Mouse (Mus musculus) Patski (cell line): Measurements from ENCODE around the gene Rhox2a. TPM values are rescaled to one million over a fixed set of nuclear protein-coding genes. Genes with fewer than 3 reads are reported as not detected.
"Not testable (repeated sequence)": the region's sequence is repeated elsewhere in the genome, so short reads cannot be mapped to it uniquely, and the experiment has no call there.

ENCODE experiments used
- ATAC-seq: fragments of 100-300 bp; one replicate; pipeline ENCODE4 v1.8.0; 2021
- CTCF ChIA-PET: fragments of 350-600 bp; sonication (Branson Sonifier 250); formaldehyde crosslinking; loops from one replicate; lab custom pipeline; 2022; ENCODE audit warnings: inconsistent platforms; lab: Charles Lee
- POLR2A ChIA-PET: fragments of 350-600 bp; sonication (Branson Sonifier 250); formaldehyde crosslinking; loops from one replicate; lab custom pipeline; 2022; ENCODE audit warnings: antibody characterized with exemption, inconsistent platforms; lab: Charles Lee
- DNase-seq: peaks from one replicate; pipeline ENCODE4 v3.0.0-alpha.2; 2011; ENCODE audit warnings: low read depth, low spot score
- H3K27me3 ChIP-seq: fragments of 371-371 bp; one replicate; pipeline ENCODE4 v1.5.1; 2021
- CTCF ChIP-seq: fragments of 100-300 bp; IDR thresholded peaks from one replicate; pipeline ENCODE4 v1.5.1; 2021
- in situ Hi-C: fragments of 300-500 bp; cut with MboI; formaldehyde crosslinking; loops from 3 replicates; pipeline ENCODE4 v1.11.1; 2018; ENCODE audit warnings: low pct_unique_long_range_greater_than_20kb, mixed read lengths
- polyA plus RNA-seq: library from polyadenylated mRNA; unstranded; gene quantifications from one replicate; pipeline ENCODE4 v1.2.3, GENCODE M21; 2021

Rhox2a gene
- polyA plus RNA-seq = not detected

DNA sequence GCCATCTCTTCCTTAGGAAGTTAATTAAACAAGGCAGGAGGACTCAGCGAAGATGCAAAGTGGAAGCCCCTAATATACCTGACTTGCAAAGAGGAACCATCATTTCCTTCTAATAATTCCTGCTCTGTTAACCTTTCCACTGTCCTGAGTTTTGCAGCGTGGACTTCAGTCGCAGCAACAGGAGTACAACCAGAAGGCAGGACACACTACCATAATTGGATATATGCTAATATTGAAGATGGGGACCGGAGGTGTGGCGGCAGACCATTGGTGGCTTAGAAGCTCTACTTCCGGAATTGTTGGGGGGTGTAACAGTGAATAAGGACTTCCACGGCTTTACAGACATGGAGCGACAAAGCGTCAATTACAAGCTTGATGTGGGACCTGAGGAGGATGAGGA, at the start of gene Rhox2a:
Gene Rhox2a, plus strand, starts transcription at position 301 of the 400 bp plus-strand sequence.
- CTCF ChIA-PET, in situ Hi-C loops, H3K27me3 ChIP-seq, POLR2A ChIA-PET, DNase-seq, ATAC-seq: not testable (repeated sequence)

DNA sequence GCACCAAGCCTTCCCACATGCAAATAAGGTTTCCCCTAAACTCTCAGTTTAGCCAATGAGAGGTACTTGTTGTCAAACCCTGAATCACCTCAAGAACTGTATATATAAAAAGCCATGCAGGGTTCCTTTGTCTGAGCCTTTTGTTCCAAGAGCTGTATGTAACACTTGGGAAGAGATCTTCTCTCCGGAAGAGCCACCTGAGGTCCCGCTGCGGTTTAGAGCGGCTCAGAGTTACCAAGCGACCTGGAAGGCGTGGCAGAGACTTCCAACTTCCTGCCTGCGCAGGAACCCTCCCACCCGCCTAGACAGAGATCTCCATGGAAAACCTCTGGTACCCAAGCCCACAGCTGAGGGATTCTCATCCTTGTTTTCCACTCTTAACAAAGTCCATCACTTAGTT, 46.1 kb upstream of the Rhox2a start:
- ChIA-PET POLR2A (no interaction called here), CTCF (no interaction called here)
- peaks cover 3% of the 10 kb centered on the region for H3K27me3 ChIP-seq
- in situ Hi-C loops = no loop called here
- ATAC-seq = no peak
- no peak for TF ChIP-seq CTCF
- no peak for DNase-seq

DNA sequence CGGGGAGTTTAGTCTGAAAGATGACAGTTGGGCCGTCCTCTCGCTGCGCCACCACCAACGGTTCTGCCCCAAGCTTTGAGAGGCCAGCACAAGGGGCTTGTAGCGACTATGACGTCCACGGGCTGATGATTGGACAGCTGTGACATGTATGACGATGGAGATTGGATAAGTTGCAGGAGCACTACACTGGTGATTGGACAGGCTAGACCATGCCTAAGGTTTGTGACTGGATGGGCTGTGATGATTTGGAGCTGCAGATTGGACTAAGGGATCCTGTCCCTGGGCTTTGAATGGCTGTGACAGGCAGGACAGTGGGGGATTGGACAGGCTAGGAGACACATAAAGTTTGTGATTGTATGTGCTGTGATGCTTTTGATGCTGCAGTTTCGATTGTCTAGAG, 33.8 kb upstream of the Rhox2a start, which contains the start of gene Gm9:
Gene Gm9, minus strand, starts transcription at position 101 of the 400 bp plus-strand sequence.
- no peak for DNase-seq
- in situ Hi-C loops = no loop called here
- TF ChIP-seq CTCF = no peak
- ATAC-seq = no peak
- CTCF ChIA-PET = no interaction called here
- peaks cover 56% of the 10 kb centered on the region for H3K27me3 ChIP-seq
- POLR2A ChIA-PET = no interaction called here

DNA sequence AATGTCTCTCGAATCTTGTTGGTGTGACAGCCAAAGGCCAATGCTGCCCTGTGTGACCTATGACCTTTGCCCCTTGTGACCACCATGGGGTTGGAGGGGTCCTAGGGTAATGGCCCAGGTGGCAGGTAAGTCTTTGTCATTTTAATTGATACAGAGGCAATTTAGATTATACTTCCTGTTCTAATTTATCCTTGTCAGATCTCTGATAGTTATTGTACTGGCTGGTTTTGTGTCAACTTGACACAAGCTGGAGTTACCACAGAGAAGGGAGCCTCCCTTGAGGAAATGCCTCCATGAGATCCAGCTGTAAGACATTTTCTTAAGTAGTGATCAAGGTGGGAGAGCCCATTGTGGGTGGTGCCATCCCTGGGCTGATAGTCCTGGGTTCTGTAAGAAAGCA, 22.6 kb upstream of the Rhox2a start, which contains the start of gene Rhox1:
Gene Rhox1, minus strand, starts transcription at position 101 of the 400 bp plus-strand sequence.
- ATAC-seq, DNase-seq, in situ Hi-C loops, CTCF ChIA-PET, POLR2A ChIA-PET: not testable (repeated sequence)
- peaks cover 24% of the 10 kb centered on the region for H3K27me3 ChIP-seq

DNA sequence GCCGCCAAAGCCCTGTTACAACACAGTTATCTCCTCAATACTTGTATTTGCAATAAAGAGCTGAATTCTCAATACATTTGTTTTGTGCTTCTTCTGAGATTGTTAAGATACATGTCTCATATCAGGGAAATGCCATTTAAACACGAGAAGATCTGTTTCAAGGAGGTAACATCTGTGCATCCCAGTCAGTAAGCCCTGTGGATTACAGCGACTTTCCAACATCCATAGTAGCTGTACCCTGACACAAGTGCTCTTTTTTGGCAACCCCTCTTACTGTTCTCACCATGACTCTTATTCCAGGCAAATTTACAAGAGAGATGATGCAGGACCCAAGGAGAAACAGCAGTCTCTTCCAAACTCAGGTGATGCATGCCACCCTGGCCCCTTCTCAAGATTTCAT, 4.8 kb downstream of the Rhox2a start, which contains the start of gene Rhox3a:
Gene Rhox3a, plus strand, starts transcription at position 301 of the 400 bp plus-strand sequence.
- CTCF ChIA-PET, POLR2A ChIA-PET, in situ Hi-C loops, DNase-seq, H3K27me3 ChIP-seq, ATAC-seq: not testable (repeated sequence)

DNA sequence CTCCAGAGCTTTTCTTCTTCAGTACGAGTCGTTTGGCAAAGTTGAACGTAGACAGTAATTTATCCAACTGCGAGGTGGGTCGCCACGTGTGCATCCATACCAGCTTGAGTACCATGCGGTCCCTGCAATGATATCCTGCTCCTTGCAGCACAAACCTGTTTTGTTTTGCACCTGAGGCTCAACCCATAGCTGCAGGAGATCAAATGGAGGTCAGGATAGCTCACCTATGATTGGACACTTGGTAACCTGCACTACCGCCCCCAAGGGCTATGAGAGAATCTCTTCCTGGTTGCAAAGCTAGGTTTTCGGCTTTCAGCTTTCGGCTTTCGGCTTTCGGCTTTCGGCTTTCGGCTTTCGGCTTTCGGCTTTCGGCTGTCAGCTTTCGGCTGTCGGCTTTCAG, 20.3 kb downstream of the Rhox2a start, which contains the start of gene Rhox4a:
Gene Rhox4a, plus strand, starts transcription at position 301 of the 400 bp plus-strand sequence.
- in situ Hi-C loops, POLR2A ChIA-PET, DNase-seq, H3K27me3 ChIP-seq, CTCF ChIA-PET, ATAC-seq: not testable (repeated sequence)

Other genes with a start within 250 kb of the Rhox2a start
- gene Sowahd, start 196.1 kb upstream of the Rhox2a start, polyA plus RNA-seq = not detected
- gene Rpl39, start 159.6 kb upstream of the Rhox2a start, polyA plus RNA-seq = 1,195 TPM
- gene Upf3b, start 134.7 kb upstream of the Rhox2a start, polyA plus RNA-seq = 36.6 TPM
- gene Nkap, start 118.2 kb upstream of the Rhox2a start, polyA plus RNA-seq = 16.7 TPM
- gene Akap14, start 76.1 kb upstream of the Rhox2a start, polyA plus RNA-seq = not detected
- gene Ndufa1, start 53.8 kb upstream of the Rhox2a start, polyA plus RNA-seq = 448 TPM
- gene Rnf113a1, start 53.7 kb upstream of the Rhox2a start, polyA plus RNA-seq = 8.9 TPM
- gene Gm9, start 33.9 kb upstream of the Rhox2a start, polyA plus RNA-seq = not detected
- not detected for gene Rhox1, start 22.7 kb upstream of the Rhox2a start, polyA plus RNA-seq
- not detected for gene Rhox3a, start 4.9 kb downstream of the Rhox2a start, polyA plus RNA-seq
- not detected for gene Rhox4a, start 20.4 kb downstream of the Rhox2a start, polyA plus RNA-seq
- not detected for gene Rhox3a2, start 135.1 kb downstream of the Rhox2a start, polyA plus RNA-seq
- not detected for gene Rhox4a2, start 145.9 kb downstream of the Rhox2a start, polyA plus RNA-seq
- not detected for gene Rhox2b, start 167.1 kb downstream of the Rhox2a start, polyA plus RNA-seq
- not detected for gene Rhox4b, start 187.5 kb downstream of the Rhox2a start, polyA plus RNA-seq
- not detected for gene Rhox2c, start 208.7 kb downstream of the Rhox2a start, polyA plus RNA-seq
- not detected for gene Rhox3c, start 213.6 kb downstream of the Rhox2a start, polyA plus RNA-seq
- gene Rhox4c, start 235.4 kb downstream of the Rhox2a start, polyA plus RNA-seq = not detected
- not detected for gene Rhox2d, start 248.5 kb downstream of the Rhox2a start, polyA plus RNA-seq